Mouse (Mus musculus) bone marrow, adult 2 months (tissue): ENCODE data around the gene B3galt2.

ENCODE experiments used
- CTCF ChIP-seq: fragments of 200-500 bp; IDR thresholded peaks from 2 replicates; pipeline ENCODE4 v1.5.1; 2011; ENCODE audit warnings: low read length, control low read depth; ENCODE audit not compliant: control insufficient read depth, insufficient read depth
- POLR2A ChIP-seq: fragments of 200-500 bp; IDR thresholded peaks from 2 replicates; pipeline ENCODE4 v1.6.1; 2011; ENCODE audit warnings: low read depth, mild to moderate bottlenecking, control low read depth, low read length, borderline replicate concordance; ENCODE audit not compliant: control insufficient read depth

- TF ChIP-seq CTCF, result no peak
- TF ChIP-seq POLR2A, result no peak
Observed at GRCm38 (mm10) chr1:143644221-143644620, 3.8 kb downstream of the B3galt2 start.
